ENCODE assay signal across 24 mouse cellular contexts in the genomic region with DNA sequence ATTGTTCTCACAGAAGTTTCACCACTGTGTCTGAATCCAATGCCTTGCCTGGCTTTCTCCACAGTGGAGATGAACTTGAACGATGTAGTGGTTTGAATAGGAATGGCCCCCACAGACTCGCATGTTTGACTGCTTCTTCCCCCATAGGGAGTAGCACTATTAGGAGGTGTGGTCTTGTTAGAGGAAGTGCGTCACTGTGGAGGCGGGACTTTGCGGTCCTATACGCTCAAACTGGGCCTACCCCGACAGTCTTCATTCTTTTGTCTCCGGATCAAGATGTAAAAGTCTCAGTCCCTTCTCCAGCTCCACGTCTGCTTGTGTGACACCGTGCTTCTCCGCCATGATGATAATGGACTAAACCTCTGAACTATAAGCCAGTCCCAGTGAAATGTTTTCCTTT.
DNase-seq lines count a peak whose midpoint lies in the region; ATAC-seq and TF ChIP-seq lines count a peak whose summit lies in the region.
"Had no signal": no experiment of that assay in that cellular context is flagged by ENCODE, and none has a peak within 500 bp of the region (broad histone marks: within the 10 kb centered on the region; RNA-seq: fewer than 3 reads in every experiment).

No protein-coding gene starts in this region.

- TF ChIP-seq EP300 in ES-Bruce4 (IDR thresholded peaks at IDR 0.05; ENCODE audit: insufficient read depth, low read depth, low read length) = no peak

- TF ChIP-seq CTCF in E14TG2a.4 (conservative IDR thresholded peaks at IDR 0.05; ENCODE audit: low read length) (no peak), ES-Bruce4 (IDR thresholded peaks at IDR 0.05; ENCODE audit: low read depth, low read length) (no peak)

- TF ChIP-seq POLR2A in ES-Bruce4 (IDR thresholded peaks at IDR 0.05; ENCODE audit: insufficient read depth, low read length) = no peak

- ATAC-seq in liver, embryonic 11.5 days (replicated peaks; ENCODE audit: low FRiP score) = no peak
- ATAC-seq: forebrain, embryonic 14.5 days; forebrain, embryonic 16.5 days had no signal

- 89% methylated on average over 11 of the region's 11 CpGs for WGBS in liver, embryonic 11.5 days

- no peak overlapping the region for H3K9ac ChIP-seq in ES-Bruce4 (ENCODE audit: low read depth, poor library complexity, severe bottlenecking)
- H3K9ac ChIP-seq in ES-E14 (ENCODE audit: insufficient read depth, low read depth, low read length, poor library complexity, severe bottlenecking) = no peak overlapping the region
- H3K9ac ChIP-seq in liver, embryonic 11.5 days (ENCODE audit: low read depth, low read length) = no peak overlapping the region
- H3K9ac ChIP-seq: embryonic facial prominence, embryonic 13.5 days; embryonic facial prominence, embryonic 15.5 days; forebrain, embryonic 12.5 days had no signal

- peak; percentile 71 for DNase-seq in ES-E14 (ENCODE audit: low read depth, low spot score)
- peak; percentile 85 for DNase-seq in ZHBTc4 (ENCODE audit: low read depth, low spot score)
- DNase-seq in spleen, adult 12 weeks (ENCODE audit: low spot score) = no peak
- DNase-seq in liver, embryonic 11.5 days (ENCODE audit: low spot score) = no peak
- DNase-seq in thymus, postnatal 36 days = no peak
- DNase-seq: adrenal gland, adult 2 months; adrenal gland, postnatal 10 days; adrenal gland, postnatal 25 days; cerebellum, adult 11 months; cerebellum, adult 18-20 months; cerebellum, adult 8-10 months; cerebellum, adult 9-11 months; cerebellum, postnatal 14 days; cerebellum, postnatal 36 days; embryo, embryonic 11 days had no signal

- H3K27ac ChIP-seq in ES-Bruce4 (ENCODE audit: insufficient read depth, low read length) = no peak overlapping the region
- H3K27ac ChIP-seq in ES-E14 (ENCODE audit: insufficient read depth, low read depth, low read length, poor library complexity, severe bottlenecking) = no peak overlapping the region
- no peak overlapping the region for H3K27ac ChIP-seq in liver, embryonic 11.5 days (ENCODE audit: low read depth, low read length)
- H3K27ac ChIP-seq: embryonic facial prominence, embryonic 13.5 days; embryonic facial prominence, embryonic 15.5 days; forebrain, embryonic 10.5 days; forebrain, embryonic 12.5 days had no signal

- H3K4me3 ChIP-seq in E14TG2a.4 (replicated peaks; ENCODE audit: low read length) (peak overlapping the region; percentile 76), ES-Bruce4 (ENCODE audit: low read depth, low read length) (peak overlapping the region; percentile 20; the same call in 1 of the 2 replicates), ES-E14 (ENCODE audit: insufficient read depth in 1 of 2, low read depth in 1 of 2, low read length in 2 of 2, poor library complexity in 1 of 2, severe bottlenecking in 1 of 2) (peak overlapping the region; percentile 27 to 37)
- no peak overlapping the region for H3K4me3 ChIP-seq in liver, embryonic 11.5 days (ENCODE audit: low read depth, low read length)
- H3K4me3 ChIP-seq: embryonic facial prominence, embryonic 13.5 days; embryonic facial prominence, embryonic 15.5 days; erythroblast, embryonic 14.5 days; forebrain, embryonic 10.5 days; forebrain, embryonic 12.5 days had no signal

- H3K4me1 ChIP-seq in E14TG2a.4 (replicated peaks; ENCODE audit: low read depth, low read length) = peaks cover 77% of the 10 kb centered on the region
- H3K4me1 ChIP-seq in ES-Bruce4 (ENCODE audit: control insufficient read depth, insufficient read depth, low read length) = no peaks in the 10 kb centered on the region
- H3K4me1 ChIP-seq in ES-E14 (ENCODE audit: control insufficient read depth in 2 of 2, insufficient read depth in 2 of 2, low read length in 2 of 2, poor library complexity in 1 of 2) = peaks cover 6 to 14% of the 10 kb centered on the region in 2 experiments; a peak in 3 of 4 replicates
- H3K4me1 ChIP-seq in liver, embryonic 11.5 days (replicated peaks; ENCODE audit: control insufficient read depth, insufficient read depth, low read length) = no peaks in the 10 kb centered on the region

- in situ Hi-C loops in ES-E14 (cut with MboI; ENCODE audit: low sequenced_read_pairs in 2 of 2, unreplicated experiment in 2 of 2) = no loop called here

- no peak overlapping the region for H3K4me2 ChIP-seq in liver, embryonic 11.5 days
- H3K4me2 ChIP-seq: embryonic facial prominence, embryonic 13.5 days; embryonic facial prominence, embryonic 15.5 days; forebrain, embryonic 12.5 days had no signal

- peaks cover 19% of the 10 kb centered on the region for H3K36me3 ChIP-seq in E14TG2a.4 (ENCODE audit: insufficient read depth, low read length)
- no peaks in the 10 kb centered on the region for H3K36me3 ChIP-seq in ES-Bruce4 (ENCODE audit: control insufficient read depth, insufficient read depth, low read length, poor library complexity, severe bottlenecking)
- H3K36me3 ChIP-seq in ES-E14 (ENCODE audit: control insufficient read depth, insufficient read depth, low read length, poor library complexity, severe bottlenecking) = no peaks in the 10 kb centered on the region
- H3K36me3 ChIP-seq in liver, embryonic 11.5 days (ENCODE audit: control insufficient read depth, insufficient read depth, low read length) = no peaks in the 10 kb centered on the region
- H3K36me3 ChIP-seq: embryonic facial prominence, embryonic 13.5 days; embryonic facial prominence, embryonic 15.5 days; forebrain, embryonic 10.5 days; forebrain, embryonic 12.5 days had no signal

- H3K27me3 ChIP-seq in E14TG2a.4 (ENCODE audit: insufficient read depth, low read length) (no peaks in the 10 kb centered on the region), ES-Bruce4 (ENCODE audit: control insufficient read depth, insufficient read depth, low read length, poor library complexity, severe bottlenecking) (peaks cover 1% of the 10 kb centered on the region; the same call in 1 of the 2 replicates)
- H3K27me3 ChIP-seq in liver, embryonic 11.5 days (replicated peaks; ENCODE audit: control insufficient read depth, insufficient read depth, low read length) = no peaks in the 10 kb centered on the region
- H3K27me3 ChIP-seq: embryonic facial prominence, embryonic 13.5 days; embryonic facial prominence, embryonic 15.5 days had no signal

- H3K9me3 ChIP-seq in E14TG2a.4 (ENCODE audit: low read length) = no peaks in the 10 kb centered on the region
- H3K9me3 ChIP-seq in ES-Bruce4 (replicated peaks; ENCODE audit: control insufficient read depth, insufficient read depth, low read length, poor library complexity, severe bottlenecking) = no peaks in the 10 kb centered on the region
- H3K9me3 ChIP-seq in ES-E14 (ENCODE audit: control insufficient read depth, insufficient read depth, low read depth, low read length) = no peaks in the 10 kb centered on the region
- no peaks in the 10 kb centered on the region for H3K9me3 ChIP-seq in liver, embryonic 11.5 days (ENCODE audit: control insufficient read depth, low read length)
- H3K9me3 ChIP-seq: embryonic facial prominence, embryonic 13.5 days; embryonic facial prominence, embryonic 15.5 days; forebrain, embryonic 10.5 days; forebrain, embryonic 12.5 days had no signal

TF ChIP-seq in ES-E14, 5 proteins besides CTCF, POLR2A, EP300 and RAD21:
- TF ChIP-seq ZNF384 (IDR thresholded peaks at IDR 0.05; ENCODE audit: low read depth, low read length) = no peak
- no peak for TF ChIP-seq MAFK (IDR thresholded peaks at IDR 0.05; ENCODE audit: insufficient read depth, low read depth, low read length)
- TF ChIP-seq ZC3H11A (IDR thresholded peaks at IDR 0.05; ENCODE audit: borderline replicate concordance, low read depth, low read length) = no peak
- no peak for TF ChIP-seq CHD2 (IDR thresholded peaks at IDR 0.05; ENCODE audit: low read depth, low read length)
- TF ChIP-seq HCFC1 (IDR thresholded peaks at IDR 0.05; ENCODE audit: borderline replicate concordance, insufficient read depth, low read length) = no peak

Comparison
In these comparisons a context has a peak if more than half of its experiments do, and no peak if none do; other contexts are left out.
1. DNase-seq: peak in ES-E14 (single experiment) and ZHBTc4 (single experiment); none in spleen, adult 12 weeks (single experiment), liver, embryonic 11.5 days (single experiment) and thymus, postnatal 36 days (0 of 2).